Mouse (Mus musculus) liver, embryonic 12.5 days (tissue): Measurements from ENCODE around the gene Man1a2. TPM values are rescaled to one million over a fixed set of nuclear protein-coding genes. Genes with fewer than 3 reads are reported as not detected.
A peak's percentile ranks its signal among the peaks of the same experiment; 100 is the strongest.

Experiments used
- ATAC-seq: fragments of 200-750 bp; cut with Nextera tagmentation; 2 replicates; pipeline ENCODE4 v1.8.0; 2017; ENCODE audit warnings: moderate number of reproducible peaks, mild to moderate bottlenecking, moderate library complexity
- H3K27ac ChIP-seq: fragments of 300-500 bp; sonication (generic); 2 replicates; pipeline ENCODE4 v1.5.1; 2016; ENCODE audit warnings: mild to moderate bottlenecking
- H3K27me3 ChIP-seq: fragments of 300-500 bp; sonication (generic); replicated peaks from 2 replicates; pipeline ENCODE4 v1.6.1; 2016; ENCODE audit warnings: mild to moderate bottlenecking, moderate library complexity
- H3K36me3 ChIP-seq: fragments of 300-500 bp; sonication (generic); 2 replicates; pipeline ENCODE4 v1.6.1; 2016; ENCODE audit warnings: mild to moderate bottlenecking, moderate library complexity
- H3K4me1 ChIP-seq: fragments of 300-500 bp; sonication (generic); 2 replicates; pipeline ENCODE4 v1.6.1; 2016
- H3K4me2 ChIP-seq: fragments of 300-500 bp; sonication (generic); 2 replicates; pipeline ENCODE4 v1.6.1; 2016; ENCODE audit warnings: mild to moderate bottlenecking, moderate library complexity
- H3K4me3 ChIP-seq: fragments of 300-500 bp; sonication (generic); 2 replicates; pipeline ENCODE4 v1.5.1; 2016; ENCODE audit warnings: mild to moderate bottlenecking, moderate library complexity
- H3K9ac ChIP-seq: fragments of 300-500 bp; sonication (generic); 2 replicates; pipeline ENCODE4 v1.6.1; 2016; ENCODE audit warnings: mild to moderate bottlenecking, moderate library complexity
- H3K9me3 ChIP-seq: fragments of 300-500 bp; sonication (generic); replicated peaks from 2 replicates; pipeline ENCODE4 v1.6.1; 2016; ENCODE audit warnings: mild to moderate bottlenecking, moderate library complexity
- WGBS: fragments of 180-500 bp; shearing (Covaris S2); methylation state at CpG from one replicate; pipeline ENCODE4 v1.1.7; 2016; ENCODE audit not compliant: insufficient replicate concordance; 5-methylcytosine and 5-hydroxymethylcytosine counted together
- polyA plus RNA-seq: library from polyadenylated mRNA; unstranded; fragments of >200 nt; fragmentation: Nextera tagmentation; extraction: Ambion mirVana; gene quantifications from 2 replicates; pipeline ENCODE4 v1.2.1, GENCODE M21; 2016

The Man1a2 gene
- polyA plus RNA-seq, 1 experiment from 2014 or later, result 65.0 TPM

- Histone ChIP-seq H3K27ac (no peak overlapping the region), H3K9me3 (no peaks in the 10 kb centered on the region), H3K4me2 (no peak overlapping the region), H3K36me3 (no peaks in the 10 kb centered on the region), H3K4me1 (no peaks in the 10 kb centered on the region), H3K9ac (no peak overlapping the region), H3K27me3 (0 out of 2 replicates have a peak, but pooled peaks cover 6% of the 10 kb centered on the region), H3K4me3 (no peak overlapping the region)
- no peak for ATAC-seq
- WGBS, result 34% methylated on average over 7 of the region's 7 CpGs
Measured at GRCm38 (mm10) chr3:100712140-100712539, 26.8 kb upstream of the Man1a2 start.

- no peaks in the 10 kb centered on the region for H3K36me3 ChIP-seq
- no peaks in the 10 kb centered on the region for H3K9me3 ChIP-seq
- ATAC-seq, result no peak
- 0 out of 2 replicates have a peak, but pooled peaks cover 6% of the 10 kb centered on the region for H3K27me3 ChIP-seq
- WGBS, result 20% methylated on average over 4 of the region's 4 CpGs
- H3K9ac ChIP-seq, result no peak overlapping the region
- H3K4me3 ChIP-seq, result no peak overlapping the region
- no peak overlapping the region for H3K27ac ChIP-seq
- H3K4me2 ChIP-seq, result no peak overlapping the region
- H3K4me1 ChIP-seq, result no peaks in the 10 kb centered on the region
Measured at GRCm38 (mm10) chr3:100711486-100711885, 26.2 kb upstream of the Man1a2 start.

- Histone ChIP-seq H3K27me3 (0 out of 2 replicates have a peak, but pooled peaks cover 6% of the 10 kb centered on the region), H3K36me3 (no peaks in the 10 kb centered on the region), H3K27ac (no peak overlapping the region), H3K4me3 (no peak overlapping the region), H3K9ac (no peak overlapping the region), H3K4me1 (no peaks in the 10 kb centered on the region), H3K9me3 (no peaks in the 10 kb centered on the region), H3K4me2 (no peak overlapping the region)
- ATAC-seq, result no peak
- 76% methylated on average over 4 of the region's 4 CpGs for WGBS
Measured at GRCm38 (mm10) chr3:100707117-100707516, 21.8 kb upstream of the Man1a2 start.

- no peak overlapping the region for H3K4me2 ChIP-seq
Measured at GRCm38 (mm10) chr3:100705128-100705667, 19.9 kb upstream of the Man1a2 start.

GRCm38 (mm10) chr3:100703847-100704644 lies 18.7 kb upstream of the Man1a2 start:
- H3K4me1 ChIP-seq, result no peaks in the 10 kb centered on the region
- H3K36me3 ChIP-seq, result no peaks in the 10 kb centered on the region
- H3K9me3 ChIP-seq, result no peaks in the 10 kb centered on the region
- WGBS, result 72% methylated on average over 22 of the region's 22 CpGs
- H3K9ac ChIP-seq, result no peak overlapping the region
- no peak for ATAC-seq
- no peaks in the 10 kb centered on the region for H3K27me3 ChIP-seq
- no peak overlapping the region for H3K27ac ChIP-seq
- no peak overlapping the region for H3K4me3 ChIP-seq
- H3K4me2 ChIP-seq, result no peak overlapping the region

More at GRCm38 (mm10) chr3:100705128-100705667, 19.9 kb upstream of the Man1a2 start:
- ATAC-seq, result no peak
- no peak overlapping the region for H3K4me3 ChIP-seq
- H3K27me3 ChIP-seq, result no peaks in the 10 kb centered on the region
- H3K9ac ChIP-seq, result no peak overlapping the region
- WGBS, result 49% methylated on average over 11 of the region's 11 CpGs
- no peak overlapping the region for H3K27ac ChIP-seq
- H3K36me3 ChIP-seq, result no peaks in the 10 kb centered on the region
- no peaks in the 10 kb centered on the region for H3K4me1 ChIP-seq
- no peaks in the 10 kb centered on the region for H3K9me3 ChIP-seq

GRCm38 (mm10) chr3:100702875-100703846 lies 17.9 kb upstream of the Man1a2 start:
- no peak for ATAC-seq
- no peaks in the 10 kb centered on the region for H3K36me3 ChIP-seq
- H3K4me2 ChIP-seq, result no peak overlapping the region
- no peaks in the 10 kb centered on the region for H3K9me3 ChIP-seq
- H3K27me3 ChIP-seq, result no peaks in the 10 kb centered on the region
- no peak overlapping the region for H3K27ac ChIP-seq
- H3K9ac ChIP-seq, result no peak overlapping the region
- 59% methylated on average over 15 of the region's 15 CpGs for WGBS
- no peaks in the 10 kb centered on the region for H3K4me1 ChIP-seq
- H3K4me3 ChIP-seq, result no peak overlapping the region

GRCm38 (mm10) chr3:100688747-100689146 lies 3.4 kb upstream of the Man1a2 start:
- Histone ChIP-seq H3K27me3 (0 out of 2 replicates have a peak, but pooled peaks cover 3% of the 10 kb centered on the region), H3K36me3 (no peaks in the 10 kb centered on the region), H3K4me1 (peaks cover 32% of the 10 kb centered on the region), H3K9me3 (no peaks in the 10 kb centered on the region), H3K9ac (no peak overlapping the region), H3K4me2 (no peak overlapping the region), H3K4me3 (no peak overlapping the region), H3K27ac (no peak overlapping the region)
- no peak for ATAC-seq
- WGBS, result 78% methylated on average over 6 of the region's 6 CpGs

GRCm38 (mm10) chr3:100686756-100687155 lies 1.5 kb upstream of the Man1a2 start:
- Histone ChIP-seq H3K9me3 (no peaks in the 10 kb centered on the region), H3K4me2 (peak overlapping the region; percentile 96), H3K36me3 (no peaks in the 10 kb centered on the region), H3K27me3 (0 out of 2 replicates have a peak, but pooled peaks cover 3% of the 10 kb centered on the region), H3K4me1 (peaks cover 38% of the 10 kb centered on the region), H3K9ac (no peak overlapping the region), H3K4me3 (0 out of 2 replicates have a peak overlapping the region, but pooled peaks have one; percentile 92), H3K27ac (no peak overlapping the region)
- 82% methylated on average over 8 of the region's 8 CpGs for WGBS
- ATAC-seq, result no peak

GRCm38 (mm10) chr3:100685763-100686370 lies 564 bp upstream of the Man1a2 start:
- Histone ChIP-seq H3K9me3 (no peaks in the 10 kb centered on the region), H3K36me3 (no peaks in the 10 kb centered on the region), H3K4me2 (peak overlapping the region; percentile 96), H3K9ac (peak overlapping the region; percentile 92), H3K27me3 (0 out of 2 replicates have a peak, but pooled peaks cover 3% of the 10 kb centered on the region), H3K27ac (peak overlapping the region; percentile 93), H3K4me3 (peak overlapping the region; percentile 92), H3K4me1 (peaks cover 37% of the 10 kb centered on the region)
- peak; percentile 84 for ATAC-seq
- under 1% methylated on average over 75 of the region's 77 CpGs for WGBS

GRCm38 (mm10) chr3:100684234-100684975 lies 898 bp downstream of the Man1a2 start:
- WGBS, result under 1% methylated on average over 25 of the region's 25 CpGs
- Histone ChIP-seq H3K4me3 (peak overlapping the region; percentile 92), H3K36me3 (no peaks in the 10 kb centered on the region; the same call in 1 of the 2 replicates), H3K9me3 (no peaks in the 10 kb centered on the region), H3K9ac (peak overlapping the region; percentile 92), H3K4me2 (peak overlapping the region; percentile 96), H3K27ac (peak overlapping the region; percentile 93), H3K4me1 (peaks cover 47% of the 10 kb centered on the region), H3K27me3 (no peaks in the 10 kb centered on the region)
- 0 out of 2 replicates have a peak, but pooled peaks have one; percentile 2 for ATAC-seq

GRCm38 (mm10) chr3:100682841-100683240 lies 2.5 kb downstream of the Man1a2 start:
- H3K4me2 ChIP-seq, result peak overlapping the region; percentile 96
- no peaks in the 10 kb centered on the region for H3K9me3 ChIP-seq
- peak overlapping the region; percentile 92 for H3K4me3 ChIP-seq
- WGBS, result 10% methylated on average over 3 of the region's 3 CpGs
- H3K36me3 ChIP-seq, result no peaks in the 10 kb centered on the region; the same call in 1 of the 2 replicates
- ATAC-seq, result no peak
- peak overlapping the region; percentile 70 for H3K27ac ChIP-seq
- H3K4me1 ChIP-seq, result peaks cover 58% of the 10 kb centered on the region
- peak overlapping the region; percentile 70 for H3K9ac ChIP-seq
- no peaks in the 10 kb centered on the region for H3K27me3 ChIP-seq
